24 mouse cellular contexts compared by ENCODE assay signal in the genomic region with DNA sequence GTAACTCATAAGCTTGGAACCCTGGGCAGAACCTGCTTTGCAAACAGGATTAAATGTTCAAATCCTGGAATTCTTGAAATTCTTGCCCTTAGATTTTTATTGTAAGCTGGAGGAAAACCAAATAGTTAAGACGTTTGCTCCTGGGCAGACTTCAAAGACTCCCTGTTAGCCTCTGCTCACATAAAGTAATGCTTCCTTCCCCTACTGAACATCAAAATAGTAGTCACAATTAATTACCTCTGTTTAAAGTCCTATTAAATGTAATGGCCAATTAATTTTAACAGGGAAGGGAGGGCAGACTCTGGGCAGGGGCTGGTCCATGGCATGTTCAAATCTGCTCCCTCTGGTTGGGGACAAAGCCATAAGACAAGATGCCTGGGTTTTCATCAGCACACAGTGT.
"Had no signal": no experiment of that assay in that cellular context is flagged by ENCODE, and none has a peak within 500 bp of the region (broad histone marks: within the 10 kb centered on the region; RNA-seq: fewer than 3 reads in every experiment).

No protein-coding gene starts in this region.

- H3K27me3 ChIP-seq: intestine, embryonic 15.5 days; limb, embryonic 15.5 days; lung, embryonic 15.5 days; megakaryocyte, embryonic 14.5 days had no signal

- H3K9ac ChIP-seq: intestine, embryonic 15.5 days; limb, embryonic 12.5 days; limb, embryonic 15.5 days; liver, embryonic 14.5 days; lung, embryonic 15.5 days; midbrain, embryonic 13.5 days; neural tube, embryonic 13.5 days had no signal

- H3K4me2 ChIP-seq: intestine, embryonic 15.5 days; limb, embryonic 12.5 days; limb, embryonic 15.5 days; lung, embryonic 15.5 days; midbrain, embryonic 13.5 days; neural tube, embryonic 13.5 days had no signal

- H3K4me3 ChIP-seq: intestine, embryonic 15.5 days; limb, embryonic 12.5 days; limb, embryonic 15.5 days; lung, embryonic 15.5 days; megakaryocyte, embryonic 14.5 days; midbrain, embryonic 10.5 days; midbrain, embryonic 13.5 days; myocyte; neural tube, embryonic 13.5 days had no signal

- ATAC-seq: intestine, embryonic 15.5 days; midbrain, embryonic 13.5 days; midbrain, embryonic 16.5 days had no signal

- H3K36me3 ChIP-seq: intestine, embryonic 15.5 days; limb, embryonic 12.5 days; limb, embryonic 15.5 days; lung, embryonic 15.5 days; midbrain, embryonic 10.5 days; midbrain, embryonic 13.5 days; neural tube, embryonic 13.5 days had no signal

- H3K9me3 ChIP-seq: intestine, embryonic 15.5 days; limb, embryonic 12.5 days; limb, embryonic 15.5 days; lung, embryonic 15.5 days; megakaryocyte, embryonic 14.5 days; midbrain, embryonic 10.5 days; midbrain, embryonic 13.5 days; neural tube, embryonic 13.5 days had no signal

- H3K27ac ChIP-seq: intestine, embryonic 15.5 days; limb, embryonic 12.5 days; limb, embryonic 15.5 days; liver, embryonic 14.5 days; lung, embryonic 15.5 days; midbrain, embryonic 10.5 days; midbrain, embryonic 13.5 days; neural tube, embryonic 13.5 days had no signal

- DNase-seq: kidney, adult 11 months; kidney, adult 9 months; kidney, postnatal 36 days; left cerebral cortex, postnatal 4 days; lung, adult 18-20 months; lung, postnatal 10 days; lung, postnatal 36 days; retina, postnatal 1 day; right cerebral cortex, postnatal 25 days; spleen, adult 18-20 months; thymus, adult 18-20 months; thymus, postnatal 14 days; thymus, postnatal 4 days had no signal
